Mouse (Mus musculus): ENCODE measurements around the gene Sept1.

Gene Sept1

DNA sequence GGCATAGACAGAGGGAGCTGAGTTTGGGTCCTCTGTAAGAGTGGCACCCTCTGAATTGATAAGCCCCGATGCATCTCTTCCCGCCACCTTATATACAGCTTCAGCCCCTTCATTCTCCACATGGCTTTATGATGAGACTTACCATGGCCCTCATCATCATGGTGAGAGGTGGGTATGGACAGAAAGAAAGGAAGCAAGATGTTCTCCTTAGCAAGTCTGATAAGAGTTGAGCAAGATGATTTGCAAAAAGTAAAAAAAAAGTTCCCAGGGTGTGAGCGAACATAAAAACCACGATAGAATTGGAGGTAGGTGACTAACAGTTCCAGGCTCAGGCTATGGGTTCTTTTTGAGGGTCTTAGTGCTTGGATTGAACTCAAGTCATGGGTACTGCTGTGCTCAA, 14.3 kb downstream of the Sept1 start:
- DNase-seq (ENCODE audit: low spot score in 2 of 2): no peak

DNA sequence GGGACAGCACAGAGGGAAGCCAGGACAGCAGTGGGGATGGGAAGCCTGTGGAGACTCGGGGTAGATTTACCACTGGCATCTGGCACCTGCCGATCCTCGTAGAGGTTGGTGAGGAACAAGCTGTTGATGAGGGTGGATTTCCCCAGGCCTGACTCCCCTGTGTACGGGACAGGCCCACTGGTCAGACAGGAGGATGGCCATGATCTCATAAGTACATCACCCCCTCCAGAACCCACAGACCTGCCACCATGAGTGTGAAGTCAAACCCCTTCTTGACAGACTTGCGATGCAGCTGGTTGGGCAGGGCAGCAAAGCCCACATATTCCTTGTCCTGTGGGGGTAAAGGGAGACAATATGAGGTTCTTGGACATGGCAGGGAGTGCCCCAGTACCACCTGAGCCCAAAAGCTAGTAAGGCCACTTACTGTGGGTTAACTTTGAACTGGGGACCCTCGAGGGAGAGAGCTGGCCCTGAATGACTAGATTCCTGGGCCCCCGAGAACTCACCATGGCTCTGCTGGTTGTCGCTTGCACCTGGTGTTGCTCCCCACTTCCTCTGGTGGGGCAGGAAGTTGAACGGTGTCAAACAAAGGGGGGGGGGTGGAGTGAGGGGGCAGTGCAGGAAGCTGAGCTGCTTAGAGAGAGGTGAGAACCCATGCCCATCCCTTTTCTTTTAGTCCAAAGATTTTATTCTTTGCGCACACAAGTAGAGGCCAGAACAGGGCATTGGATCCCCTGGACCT, 14.9 kb downstream of the Sept1 start:
- DNase-seq (ENCODE audit: low spot score in 2 of 2): no peak

DNA sequence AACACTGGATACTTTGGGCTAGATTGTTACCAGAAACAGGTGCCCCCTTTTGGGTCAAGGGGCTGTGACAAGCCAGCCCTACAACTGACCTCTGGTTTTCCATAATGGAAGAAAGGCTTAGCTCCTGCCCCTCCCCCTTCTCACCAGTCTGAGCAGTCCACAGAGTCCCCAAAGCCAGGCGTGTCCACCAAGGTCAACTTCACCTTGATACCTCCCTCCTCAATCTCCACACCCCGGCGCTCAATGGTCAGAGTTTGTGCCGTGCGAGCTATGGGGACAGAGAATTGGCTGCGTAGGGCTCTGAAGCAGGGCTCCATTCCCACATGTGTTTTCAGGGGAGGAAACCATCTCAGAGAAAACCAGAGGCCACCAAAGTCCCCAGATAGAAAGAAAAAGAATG, 15.5 kb downstream of the Sept1 start:
- DNase-seq (ENCODE audit: low spot score in 2 of 2): no peak

GRCm38 (mm10) chr7:127216307-127216706, 16.6 kb downstream of the Sept1 start:
- DNase-seq (ENCODE audit: low spot score in 2 of 2): no peak

DNA sequence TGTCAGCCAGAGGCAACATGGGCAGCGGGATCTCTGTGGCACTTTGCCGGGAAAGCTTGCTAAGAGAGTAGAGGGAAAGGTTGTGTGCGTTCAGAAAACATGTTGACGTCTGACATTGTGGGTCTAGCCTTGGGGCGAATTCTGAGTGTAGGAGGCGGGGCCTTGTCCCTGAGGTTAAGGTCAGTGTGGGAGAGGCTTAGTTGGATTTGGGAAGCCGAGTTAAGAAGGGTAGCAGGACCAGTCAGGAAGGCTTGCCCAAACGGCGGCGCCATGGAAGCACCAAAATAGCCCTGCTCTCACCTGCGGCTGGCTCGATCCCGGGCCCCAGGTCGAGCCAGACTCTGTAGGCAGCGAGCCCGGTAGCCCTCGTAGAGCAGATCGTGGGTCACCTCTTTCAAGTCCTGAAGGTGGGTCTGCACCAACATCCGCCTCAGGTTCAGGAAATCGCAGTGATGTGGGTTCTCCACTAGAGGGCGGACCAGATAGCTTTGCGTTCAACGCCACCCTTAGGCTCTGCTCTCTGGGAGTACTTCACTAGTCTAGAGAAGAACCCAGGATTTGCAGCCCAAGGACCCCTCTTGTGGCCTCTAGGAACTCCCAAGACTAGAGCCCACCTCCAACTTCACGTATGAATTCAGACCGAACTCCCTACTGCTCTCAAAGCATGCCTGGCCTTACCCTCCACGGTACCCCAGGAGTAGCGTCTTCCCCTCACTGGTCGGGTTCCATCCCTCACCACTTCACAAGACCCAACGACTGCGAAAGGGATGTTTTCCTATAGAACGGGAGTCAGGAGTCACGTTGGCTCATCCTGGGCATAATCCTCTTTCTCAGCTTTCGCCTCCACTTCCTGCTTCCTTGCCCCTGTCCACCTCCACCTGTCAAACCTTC, 17.7 kb downstream of the Sept1 start:
- peak in 1 of 2 experiments; percentile 54 for DNase-seq (ENCODE audit: low spot score in 2 of 2)

- DNase-seq (ENCODE audit: low spot score in 2 of 2): no peak
Observed at GRCm38 (mm10) chr7:127214521-127214920, 18.4 kb downstream of the Sept1 start.

- no peak for DNase-seq (ENCODE audit: low spot score in 2 of 2)
Observed at GRCm38 (mm10) chr7:127213930-127214329, 19.0 kb downstream of the Sept1 start.

- DNase-seq (ENCODE audit: low spot score in 2 of 2): no peak
Observed at GRCm38 (mm10) chr7:127213485-127213884, 19.4 kb downstream of the Sept1 start.

DNA sequence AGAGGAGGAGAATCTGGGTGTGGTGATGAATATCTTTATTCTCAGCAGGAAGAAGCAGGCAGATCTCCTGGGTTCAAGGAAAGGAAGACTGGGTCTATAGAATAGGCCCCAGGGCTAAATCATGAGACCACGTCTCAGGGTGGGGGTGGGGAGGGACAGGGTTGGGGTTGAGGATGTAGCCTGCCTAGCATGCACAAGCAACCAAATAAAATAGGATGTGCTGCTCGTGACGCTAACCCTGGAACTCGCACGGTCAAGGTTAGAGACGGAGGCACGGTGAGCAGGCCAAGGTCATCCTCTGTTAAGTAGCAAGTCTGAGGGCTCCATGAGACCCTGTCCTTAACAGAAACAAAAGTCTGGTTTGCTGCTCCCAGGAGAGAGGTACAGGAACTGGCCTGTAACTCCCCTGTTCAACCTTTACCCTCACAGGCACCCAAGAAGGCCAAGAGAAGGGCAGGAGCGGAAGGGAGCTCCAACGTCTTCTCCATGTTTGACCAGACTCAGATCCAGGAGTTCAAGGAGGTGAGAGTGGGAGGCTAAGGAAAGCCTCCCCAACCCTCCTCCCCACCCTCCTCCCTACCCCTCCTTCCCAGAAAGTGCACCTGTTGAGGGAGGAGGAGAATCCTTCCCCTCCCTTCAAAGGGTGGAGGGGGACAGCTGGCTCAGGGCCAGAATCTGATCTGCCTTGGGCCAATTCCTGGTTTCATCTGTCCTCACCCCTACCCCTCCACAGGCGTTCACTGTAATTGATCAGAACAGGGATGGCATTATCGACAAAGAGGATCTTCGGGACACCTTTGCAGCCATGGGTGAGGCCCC, 20.3 kb downstream of the Sept1 start:
- no peak for DNase-seq (ENCODE audit: low spot score in 2 of 2)

DNA sequence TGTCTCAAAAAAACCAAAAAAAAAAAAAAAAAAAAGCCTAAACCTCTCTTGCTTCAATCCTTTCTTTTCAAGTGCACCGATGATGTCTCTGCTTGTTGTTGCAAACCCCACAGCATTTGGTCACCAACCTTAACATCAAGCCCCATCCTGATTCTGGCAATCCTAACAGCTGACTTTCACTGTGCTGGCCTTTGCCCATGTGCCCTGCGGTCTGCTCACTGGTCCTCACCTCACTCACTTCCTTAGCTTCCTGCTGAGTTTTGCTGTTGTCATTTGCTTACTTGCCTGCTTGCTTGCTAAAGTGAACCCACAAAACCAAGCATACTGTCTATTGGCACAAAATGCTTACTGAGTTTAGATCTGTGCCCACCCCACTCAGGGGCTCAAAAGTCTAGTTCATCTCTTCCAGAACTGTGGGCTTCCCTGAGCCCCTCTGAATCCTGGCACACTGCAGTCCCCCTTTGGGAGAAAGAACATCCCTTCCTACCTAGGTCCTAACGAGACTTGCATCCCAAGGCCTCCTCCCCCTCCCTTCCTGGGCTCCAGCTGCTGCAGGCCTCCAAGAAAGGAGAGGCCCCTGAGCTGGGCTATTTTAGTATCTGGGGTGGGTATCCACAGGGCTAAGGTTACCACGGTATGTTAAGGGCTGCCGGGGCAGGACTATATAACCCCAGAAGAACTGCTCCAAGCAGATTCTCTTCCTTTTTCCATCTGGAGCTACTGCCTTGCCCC, 21.8 kb downstream of the Sept1 start:
- DNase-seq (ENCODE audit: low spot score in 2 of 2): no peak

DNA sequence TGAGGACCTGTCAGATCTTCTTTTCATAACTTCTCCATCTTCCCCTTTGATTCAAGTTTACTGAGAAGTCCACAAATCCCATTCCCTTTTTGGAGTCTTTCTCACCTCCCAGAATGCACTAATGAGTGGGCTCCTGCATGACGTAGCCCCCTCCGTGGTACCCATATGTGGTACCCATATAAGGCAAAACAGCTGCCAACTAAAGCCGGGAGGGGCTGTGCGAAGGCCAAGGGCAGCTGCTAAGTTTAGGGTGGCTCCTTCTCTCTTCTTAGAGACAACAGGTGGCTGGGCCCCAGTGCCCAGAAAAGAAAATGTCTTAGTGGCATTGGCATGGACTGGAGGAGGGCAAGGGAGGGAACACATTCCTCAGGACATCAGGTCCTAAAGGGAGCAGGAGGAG, 22.7 kb downstream of the Sept1 start:
- no peak for DNase-seq (ENCODE audit: low spot score in 2 of 2)

DNA sequence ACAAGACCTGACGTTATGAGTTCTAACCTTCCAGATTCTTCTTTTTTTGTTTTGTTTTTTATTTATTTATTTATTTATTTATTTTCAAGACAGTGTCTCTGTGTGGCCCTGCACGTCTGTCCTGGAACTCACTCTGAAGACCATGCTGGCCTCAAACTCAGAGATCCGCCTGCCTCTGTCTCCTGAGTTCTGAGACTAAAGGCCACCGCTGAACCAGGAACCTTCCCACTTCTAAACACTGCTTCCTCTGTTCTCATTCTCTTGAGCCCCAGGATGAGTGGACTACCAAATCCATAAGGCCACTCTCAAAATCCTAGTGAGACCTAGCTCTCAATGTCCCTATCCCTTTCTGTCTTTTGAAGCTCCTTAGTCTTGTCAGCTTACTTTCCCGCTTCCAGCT, 23.1 kb downstream of the Sept1 start:
- DNase-seq (ENCODE audit: low spot score in 2 of 2): no peak

- peak; percentile 97 to 100 for DNase-seq (ENCODE audit: low spot score in 2 of 2)
Observed at GRCm38 (mm10) chr7:127208553-127209438, 24.1 kb downstream of the Sept1 start, which contains the start of gene Mylpf. Gene Mylpf, plus strand, starts transcription at chr7:127208890.

- DNase-seq (ENCODE audit: low spot score in 2 of 2): no peak
Observed at GRCm38 (mm10) chr7:127208295-127208552, 24.7 kb downstream of the Sept1 start, which contains the start of gene Tbc1d10b. Gene Tbc1d10b, minus strand, starts transcription at chr7:127208468.

GRCm38 (mm10) chr7:127207374-127208294, 25.3 kb downstream of the Sept1 start:
- peak in 1 of 2 experiments; percentile 42 for DNase-seq (ENCODE audit: low spot score in 2 of 2)

- DNase-seq (ENCODE audit: low spot score in 2 of 2): no peak
Observed at GRCm38 (mm10) chr7:127206606-127207005, 26.3 kb downstream of the Sept1 start.

DNA sequence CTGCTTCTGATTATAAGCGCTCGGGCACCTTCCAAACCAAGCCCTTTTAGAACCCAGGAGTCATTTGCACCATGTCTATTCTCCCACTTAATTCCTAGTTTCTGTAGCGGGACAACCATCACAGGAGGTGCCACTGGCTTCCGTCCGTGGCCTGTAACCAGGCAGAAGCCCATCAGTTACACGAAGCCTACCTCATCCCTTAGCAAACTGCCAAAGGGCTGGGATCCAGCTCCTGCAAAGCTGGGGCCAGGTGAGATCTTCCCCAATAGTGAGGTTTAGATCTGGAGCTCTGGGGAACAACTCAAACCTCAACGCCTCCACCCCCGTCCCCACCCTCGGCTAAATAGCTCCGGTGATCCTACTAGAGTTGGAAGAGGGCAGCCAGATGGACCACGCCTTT, 36.4 kb downstream of the Sept1 start:
- DNase-seq (ENCODE audit: low spot score in 2 of 2): no peak

GRCm38 (mm10) chr7:127195544-127196295, 37.2 kb downstream of the Sept1 start, which contains the start of gene Cd2bp2:
Gene Cd2bp2, minus strand, starts transcription at chr7:127196050.
- peak; percentile 95 to 97 for DNase-seq (ENCODE audit: low spot score in 2 of 2)

GRCm38 (mm10) chr7:127194633-127195029, 38.3 kb downstream of the Sept1 start:
- no peak for DNase-seq (ENCODE audit: low spot score in 2 of 2)

All from heart, adult 9 months (tissue).